Mouse (Mus musculus): ENCODE results near the gene Cavin1.
A peak's percentile ranks its signal among the peaks of the same experiment; 100 is the strongest.

Gene Cavin1

GRCm38 (mm10) chr11:100957244-100957643 is 13.4 kb downstream of the Cavin1 start:
- peak; percentile 80 for DNase-seq (ENCODE audit: low read depth)

- DNase-seq (ENCODE audit: low read depth): peak; percentile 34
Observed at GRCm38 (mm10) chr11:100949540-100949939, 21.1 kb downstream of the Cavin1 start.

GRCm38 (mm10) chr11:100948317-100948716 is 22.4 kb downstream of the Cavin1 start:
- no peak for DNase-seq (ENCODE audit: low read depth)

GRCm38 (mm10) chr11:100947548-100947947 is 23.1 kb downstream of the Cavin1 start:
- peak; percentile 72 for DNase-seq (ENCODE audit: low read depth)

GRCm38 (mm10) chr11:100946862-100947261 is 23.8 kb downstream of the Cavin1 start:
- no peak for DNase-seq (ENCODE audit: low read depth)

- DNase-seq (ENCODE audit: low read depth): no peak
Observed at GRCm38 (mm10) chr11:100942388-100942787, 28.3 kb downstream of the Cavin1 start.

GRCm38 (mm10) chr11:100939512-100940151 is 31.1 kb downstream of the Cavin1 start, which contains the start of gene Stat3:
Gene Stat3, minus strand, starts transcription at chr11:100939540.
- peak; percentile 100 for DNase-seq (ENCODE audit: low read depth)

GRCm38 (mm10) chr11:100938711-100939511 is 31.8 kb downstream of the Cavin1 start:
- no peak for DNase-seq (ENCODE audit: low read depth)

GRCm38 (mm10) chr11:100938112-100938511 is 32.6 kb downstream of the Cavin1 start:
- peak; percentile 62 for DNase-seq (ENCODE audit: low read depth)

GRCm38 (mm10) chr11:100937295-100937694 is 33.4 kb downstream of the Cavin1 start:
- no peak for DNase-seq (ENCODE audit: low read depth)

GRCm38 (mm10) chr11:100935373-100936355 is 35.0 kb downstream of the Cavin1 start:
- DNase-seq (ENCODE audit: low read depth): peak; percentile 38

GRCm38 (mm10) chr11:100931254-100931921 is 39.3 kb downstream of the Cavin1 start:
- peak; percentile 92 for DNase-seq (ENCODE audit: low read depth)

- DNase-seq (ENCODE audit: low read depth): no peak
Observed at GRCm38 (mm10) chr11:100930611-100931010, 40.1 kb downstream of the Cavin1 start.

- DNase-seq (ENCODE audit: low read depth): no peak
Observed at GRCm38 (mm10) chr11:100927386-100927785, 43.3 kb downstream of the Cavin1 start.

GRCm38 (mm10) chr11:100924386-100924919 is 46.2 kb downstream of the Cavin1 start:
- no peak for DNase-seq (ENCODE audit: low read depth)

- DNase-seq (ENCODE audit: low read depth): peak; percentile 51
Observed at GRCm38 (mm10) chr11:100920887-100921624, 49.6 kb downstream of the Cavin1 start.

- DNase-seq (ENCODE audit: low read depth): no peak
Observed at GRCm38 (mm10) chr11:100918007-100918406, 52.7 kb downstream of the Cavin1 start.

- no peak for DNase-seq (ENCODE audit: low read depth)
Observed at GRCm38 (mm10) chr11:100916432-100916971, 54.2 kb downstream of the Cavin1 start.

- no peak for DNase-seq (ENCODE audit: low read depth)
Observed at GRCm38 (mm10) chr11:100915063-100915462, 55.6 kb downstream of the Cavin1 start.

- no peak for DNase-seq (ENCODE audit: low read depth)
Observed at GRCm38 (mm10) chr11:100914415-100914814, 56.3 kb downstream of the Cavin1 start.
